Mouse (Mus musculus) natural killer cell, adult 2 months (primary cell): ENCODE data around the gene Erh.

Experiments
- DNase-seq, 2 experiments: peaks; one replicate each; pipeline ENCODE4 v3.0.0; 2022; ENCODE audit warnings: low spot score in 2 of 2

Erh gene

GRCm38 (mm10) chr12:80643693-80644505 is at the start of gene Erh, which contains the start of gene Slc39a9:
TSS of gene Erh (minus strand) at chr12:80644341.
TSS of gene Slc39a9 (plus strand) at chr12:80643883.
- peak; percentile 93 to 94 for DNase-seq

- no peak for DNase-seq
These were observed 49.6 kb upstream of the Erh start for GRCm38 (mm10) chr12:80693700-80694099.

- DNase-seq: peak in 1 of 2 experiments; percentile 8
These were observed 48.3 kb upstream of the Erh start, which contains the start of gene Plekhd1 for GRCm38 (mm10) chr12:80692269-80692972. TSS of gene Plekhd1 (plus strand) at chr12:80692591.

- no peak for DNase-seq
These were observed 47.5 kb upstream of the Erh start for GRCm38 (mm10) chr12:80691671-80692091.

GRCm38 (mm10) chr12:80689696-80690095 is 45.6 kb upstream of the Erh start:
- no peak for DNase-seq

- DNase-seq: no peak
These were observed 43.7 kb upstream of the Erh start for GRCm38 (mm10) chr12:80687788-80688211.

- no peak for DNase-seq
These were observed 40.2 kb upstream of the Erh start for GRCm38 (mm10) chr12:80684316-80684715.

- DNase-seq: no peak
These were observed 39.4 kb upstream of the Erh start for GRCm38 (mm10) chr12:80683554-80683953.

GRCm38 (mm10) chr12:80681340-80681739 is 37.2 kb upstream of the Erh start:
- DNase-seq: no peak

GRCm38 (mm10) chr12:80673170-80673569 is 29.0 kb upstream of the Erh start:
- peak; percentile 6 to 8 for DNase-seq

- no peak for DNase-seq
These were observed 24.2 kb upstream of the Erh start for GRCm38 (mm10) chr12:80668391-80668790.

- no peak for DNase-seq
These were observed 19.8 kb upstream of the Erh start for GRCm38 (mm10) chr12:80663935-80664334.

GRCm38 (mm10) chr12:80662322-80662721 is 18.2 kb upstream of the Erh start:
- no peak for DNase-seq

GRCm38 (mm10) chr12:80658661-80659060 is 14.5 kb upstream of the Erh start:
- no peak for DNase-seq

GRCm38 (mm10) chr12:80654659-80655025 is 10.5 kb upstream of the Erh start:
- no peak for DNase-seq

- DNase-seq: no peak
These were observed 10.0 kb upstream of the Erh start for GRCm38 (mm10) chr12:80653951-80654658.

GRCm38 (mm10) chr12:80646377-80646776 is 2.2 kb upstream of the Erh start:
- no peak for DNase-seq

- DNase-seq: no peak
These were observed 346 bp upstream of the Erh start for GRCm38 (mm10) chr12:80644506-80644868.

GRCm38 (mm10) chr12:80642725-80643692 is 1.1 kb downstream of the Erh start:
- DNase-seq: peak; percentile 65 to 74

GRCm38 (mm10) chr12:80631790-80632189 is 12.4 kb downstream of the Erh start:
- no peak for DNase-seq

GRCm38 (mm10) chr12:80620501-80620900 is 23.6 kb downstream of the Erh start:
- DNase-seq: no peak
